Mouse (Mus musculus) B cell, adult 67 days (primary cell): ENCODE measurements around the gene Gm20850. TPM values are rescaled to one million over a fixed set of nuclear protein-coding genes. Genes with fewer than 3 reads are reported as not detected.

Experiments
- total RNA-seq, 2 experiments: library from RNA; stranded (reverse); gene quantifications; 4 replicates each; pipeline ENCODE4 v1.2.4; 2023

Gene Gm20850
- not detected for total RNA-seq

GRCm38 (mm10) chrY:75715022-75715421 is at the start of gene Gm20850:
Gm20850 (plus strand) TSS chrY:75715322.

